Mouse (Mus musculus): ENCODE data around the gene Tnfrsf12a. TPM values are rescaled to one million over a fixed set of nuclear protein-coding genes. Genes with fewer than 3 reads are reported as not detected.
A peak's percentile ranks its signal among the peaks of the same experiment; 100 is the strongest.

Gene Tnfrsf12a
- total RNA-seq, 2 experiments from 2014 or later: 46.1 to 61.5 TPM

DNA sequence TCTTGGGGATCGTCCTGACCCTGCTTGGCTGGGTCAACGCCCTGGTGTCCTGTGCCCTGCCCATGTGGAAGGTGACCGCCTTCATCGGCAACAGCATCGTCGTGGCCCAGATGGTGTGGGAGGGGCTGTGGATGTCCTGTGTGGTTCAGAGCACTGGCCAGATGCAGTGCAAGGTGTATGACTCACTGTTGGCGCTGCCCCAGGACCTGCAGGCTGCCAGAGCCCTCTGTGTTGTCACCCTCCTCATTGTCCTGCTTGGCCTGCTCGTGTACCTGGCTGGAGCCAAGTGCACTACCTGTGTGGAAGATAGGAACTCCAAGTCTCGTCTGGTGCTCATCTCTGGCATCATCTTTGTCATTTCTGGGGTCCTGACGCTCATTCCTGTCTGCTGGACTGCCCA, 3.8 kb upstream of the Tnfrsf12a start:
- DNase-seq: no peak

DNA sequence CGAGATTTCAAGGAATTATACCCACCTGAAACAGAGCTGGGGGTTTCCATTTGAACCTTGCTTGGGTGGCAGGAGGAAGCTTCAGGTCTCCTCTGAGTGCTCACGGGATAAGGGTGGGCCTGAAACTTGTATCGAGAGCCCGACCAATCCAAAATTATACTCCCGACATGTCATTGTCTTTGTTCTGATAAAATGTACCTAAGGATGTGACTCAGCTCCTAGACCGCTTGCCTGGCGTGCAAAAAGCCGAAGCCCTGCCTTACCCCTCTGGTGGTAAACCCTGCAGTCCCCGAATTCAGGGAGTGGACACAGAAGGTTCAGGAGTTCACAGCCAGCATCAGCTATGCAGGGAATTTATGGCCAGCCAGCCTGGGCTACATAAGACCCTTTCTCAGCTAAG, 3.1 kb upstream of the Tnfrsf12a start:
- no peak for DNase-seq

GRCm38 (mm10) chr17:23679127-23679835, 2.0 kb upstream of the Tnfrsf12a start, which contains the start of gene Cldn6:
Cldn6 (plus strand) TSS chr17:23679249.
- DNase-seq: no peak

DNA sequence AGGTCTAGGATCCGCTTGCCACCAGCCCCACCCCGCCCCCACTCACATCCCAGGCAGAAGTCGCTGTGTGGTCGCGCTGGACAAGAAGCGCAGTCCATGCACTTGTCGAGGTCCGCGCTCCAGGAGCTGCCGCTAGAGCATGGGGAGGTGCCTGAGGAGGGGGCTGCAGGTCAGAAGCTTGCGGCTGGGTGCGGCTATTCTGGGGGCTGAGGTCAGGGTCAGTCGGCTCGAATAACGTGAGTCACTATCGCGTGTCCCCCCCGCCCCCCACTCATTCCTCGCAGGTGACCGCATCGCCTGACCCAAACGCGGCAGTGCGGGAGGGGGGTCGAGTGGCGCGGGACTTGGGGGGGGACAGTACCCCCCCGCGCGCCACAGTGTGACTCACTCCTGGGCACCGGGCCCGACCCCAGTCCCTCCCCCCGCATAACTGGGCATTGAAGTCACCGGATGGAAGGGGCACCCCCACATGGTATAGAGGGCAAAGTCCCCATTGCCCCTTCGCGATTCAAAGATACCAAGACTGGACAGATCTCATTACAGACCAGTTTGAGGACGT, 716 bp downstream of the Tnfrsf12a start:
- peak; percentile 42 for DNase-seq

- peak; percentile 41 for DNase-seq
Measured at GRCm38 (mm10) chr17:23675564-23676281, 1.5 kb downstream of the Tnfrsf12a start.

DNA sequence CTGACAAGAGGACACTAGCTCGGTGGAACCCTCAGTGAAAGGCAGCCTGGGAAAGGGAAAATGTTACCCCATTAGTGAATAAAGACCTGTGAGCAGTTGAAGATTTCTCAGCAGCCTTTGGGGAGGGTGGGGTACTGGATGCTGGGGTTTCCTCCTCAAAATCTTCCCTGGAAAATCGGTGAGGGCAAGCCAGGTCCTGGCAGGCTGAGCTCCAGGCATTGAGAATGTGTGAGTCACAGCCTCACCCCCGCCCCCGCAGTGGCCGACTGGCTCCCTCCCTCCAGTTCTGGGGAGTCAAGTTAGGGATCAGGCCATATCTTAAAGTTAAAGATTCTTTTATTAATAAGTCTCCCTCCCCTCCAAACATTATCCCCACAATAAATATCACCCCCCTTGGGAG, 2.1 kb downstream of the Tnfrsf12a start:
- DNase-seq: peak; percentile 68

- DNase-seq: no peak
Measured at GRCm38 (mm10) chr17:23674271-23674952, 2.9 kb downstream of the Tnfrsf12a start.

DNA sequence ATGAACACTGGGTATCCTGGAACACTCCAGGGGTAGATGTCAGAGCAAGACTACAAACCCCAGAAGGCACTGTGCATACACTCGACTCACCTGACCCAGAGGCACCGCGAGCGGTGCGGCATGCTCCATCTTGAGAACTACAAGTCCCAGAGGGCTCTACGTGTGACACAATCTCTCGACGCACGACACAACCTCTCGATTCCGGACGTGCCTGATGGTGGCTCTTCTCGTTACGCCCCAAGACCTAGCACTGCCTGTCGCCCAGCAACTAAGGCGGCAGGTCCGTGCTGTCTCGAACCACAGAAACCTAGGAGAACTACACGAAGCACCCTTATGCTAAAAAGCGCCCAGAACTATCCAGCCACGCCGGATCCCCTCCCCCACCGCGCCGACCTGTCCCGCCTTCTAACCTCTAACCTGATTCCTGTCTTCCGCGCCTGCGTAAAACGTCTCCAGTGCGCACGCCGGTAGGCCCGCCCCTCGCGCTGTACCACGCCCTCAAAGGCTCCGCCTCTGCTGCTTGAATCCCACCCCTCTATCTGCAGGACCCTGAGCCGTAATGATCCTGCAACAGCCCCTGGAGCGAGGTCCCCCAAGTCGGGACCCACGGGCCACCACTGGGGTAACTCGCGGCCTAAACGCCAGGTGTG, 3.7 kb downstream of the Tnfrsf12a start, which contains the start of the genes Hcfc1r1 and Thoc6:
Gene Hcfc1r1, plus strand, starts transcription at position 173 of the 650 bp plus-strand sequence.
Gene Thoc6, minus strand, starts transcription at position 459 of the 650 bp plus-strand sequence.
- peak; percentile 90 for DNase-seq

DNA sequence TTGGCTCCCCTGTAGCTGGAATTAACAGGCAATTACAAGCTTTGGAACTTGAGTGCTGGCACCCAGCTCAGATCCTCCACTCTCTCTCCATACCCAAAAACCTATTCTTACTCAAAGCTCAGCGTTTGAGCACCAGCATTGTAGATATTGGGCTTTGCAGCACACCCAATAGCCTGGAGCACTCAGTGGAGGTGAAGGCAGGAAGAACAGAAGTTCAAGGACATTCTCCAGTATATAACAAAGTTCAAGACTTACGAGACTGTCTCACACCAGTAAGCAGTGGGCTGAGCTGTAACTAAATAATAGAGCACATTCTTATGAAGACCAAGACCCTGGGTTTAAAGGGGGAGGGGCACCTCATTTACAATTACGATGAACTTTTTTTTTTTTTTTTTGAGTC, 4.5 kb downstream of the Tnfrsf12a start:
- DNase-seq: no peak

GRCm38 (mm10) chr17:23671519-23671918, 5.7 kb downstream of the Tnfrsf12a start:
- DNase-seq: no peak

- no peak for DNase-seq
Measured at GRCm38 (mm10) chr17:23670516-23671074, 6.7 kb downstream of the Tnfrsf12a start.

- DNase-seq: no peak
Measured at GRCm38 (mm10) chr17:23665511-23665910, 11.8 kb downstream of the Tnfrsf12a start.

DNA sequence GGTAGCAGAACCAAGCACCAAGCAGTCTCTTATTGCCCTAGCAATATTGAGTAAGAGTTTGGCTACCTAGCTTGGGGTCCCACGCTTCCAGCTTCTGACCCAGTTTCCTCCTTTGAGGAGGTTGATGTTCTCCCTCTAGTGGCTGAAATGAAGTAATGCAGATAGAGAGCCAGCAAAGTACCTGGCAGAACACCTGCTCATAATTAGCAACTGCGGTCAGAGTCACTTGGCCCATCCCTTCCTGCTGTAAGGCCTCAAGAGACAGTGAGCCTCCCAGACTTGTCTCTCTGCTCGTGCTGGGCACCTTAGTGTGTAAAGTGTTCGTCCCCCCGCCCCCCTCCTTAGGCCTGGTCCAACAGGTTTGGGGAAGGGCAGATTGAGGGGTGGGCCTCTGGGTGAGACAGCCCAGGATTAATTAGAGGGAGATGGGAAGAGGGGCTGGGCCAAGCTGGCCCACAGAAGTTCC, 12.7 kb downstream of the Tnfrsf12a start:
- DNase-seq: no peak

- no peak for DNase-seq
Measured at GRCm38 (mm10) chr17:23661526-23661925, 15.7 kb downstream of the Tnfrsf12a start.

GRCm38 (mm10) chr17:23660876-23661200, 16.4 kb downstream of the Tnfrsf12a start:
- DNase-seq: no peak

GRCm38 (mm10) chr17:23660117-23660875, 17.0 kb downstream of the Tnfrsf12a start, which contains the start of gene Bicdl2:
Bicdl2 (plus strand) TSS chr17:23660506.
- DNase-seq: no peak

DNA sequence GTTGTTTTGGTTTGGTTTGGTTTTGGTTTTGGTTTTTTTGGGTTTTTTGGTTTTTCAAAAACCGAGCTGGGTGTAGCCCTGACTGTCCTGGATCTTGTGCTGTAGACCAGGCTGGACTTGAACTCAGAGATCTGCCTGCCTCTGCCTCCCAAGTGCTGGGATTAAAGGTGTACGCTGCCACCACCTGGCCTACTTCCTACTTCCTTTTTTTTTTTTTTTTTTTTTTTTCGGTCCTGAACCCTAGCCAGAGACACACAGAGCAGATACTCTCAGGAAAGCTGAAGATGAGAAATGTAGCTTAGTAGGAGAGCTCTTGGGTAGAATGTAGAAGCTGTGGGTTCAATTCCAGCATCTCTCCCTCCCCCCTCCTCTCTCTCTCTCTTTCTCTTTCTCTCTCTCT, 18.8 kb downstream of the Tnfrsf12a start:
- DNase-seq: no peak

GRCm38 (mm10) chr17:23654410-23654809, 22.9 kb downstream of the Tnfrsf12a start:
- no peak for DNase-seq

GRCm38 (mm10) chr17:23654001-23654400, 23.3 kb downstream of the Tnfrsf12a start:
- DNase-seq: no peak

- no peak for DNase-seq
Measured at GRCm38 (mm10) chr17:23653324-23653723, 23.9 kb downstream of the Tnfrsf12a start.

DNA sequence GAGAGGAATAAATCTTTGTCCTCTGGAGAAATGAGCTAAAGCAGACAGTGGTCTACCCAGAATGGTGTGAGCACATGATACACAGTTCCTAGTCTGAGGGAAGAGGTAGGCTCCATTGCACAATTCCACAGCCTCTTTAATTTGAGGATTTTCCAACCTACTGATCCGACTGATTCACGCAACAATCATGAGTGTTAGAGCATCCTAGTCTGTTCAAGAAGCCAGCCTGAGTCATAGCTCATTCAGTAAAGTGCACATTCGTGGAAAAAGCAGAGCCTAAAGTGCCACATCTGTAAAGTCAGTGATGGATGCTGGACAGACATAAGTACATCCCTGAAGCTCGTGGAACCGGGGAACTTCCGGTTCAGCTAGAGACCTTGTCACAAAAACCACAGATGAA, 25.9 kb downstream of the Tnfrsf12a start:
- DNase-seq: no peak

Data from gastrocnemius, postnatal 25 days (tissue).